Mouse (Mus musculus): ENCODE measurements around the gene Gab2.

GRCm38 (mm10) chr7:97171719-97172118, 90.3 kb downstream of the Gab2 start:
- TF ChIP-seq CTCF (conservative IDR thresholded peaks at IDR 0.05; ENCODE audit: insufficient read depth, insufficient read length, low read depth, low read length), result no peak
- TF ChIP-seq POLR2A (IDR thresholded peaks at IDR 0.05; ENCODE audit: low read depth, low read length), result no peak

Data from kidney, adult 2 months (tissue).